Mouse (Mus musculus): ENCODE results near the gene Tbc1d22b.

DNA sequence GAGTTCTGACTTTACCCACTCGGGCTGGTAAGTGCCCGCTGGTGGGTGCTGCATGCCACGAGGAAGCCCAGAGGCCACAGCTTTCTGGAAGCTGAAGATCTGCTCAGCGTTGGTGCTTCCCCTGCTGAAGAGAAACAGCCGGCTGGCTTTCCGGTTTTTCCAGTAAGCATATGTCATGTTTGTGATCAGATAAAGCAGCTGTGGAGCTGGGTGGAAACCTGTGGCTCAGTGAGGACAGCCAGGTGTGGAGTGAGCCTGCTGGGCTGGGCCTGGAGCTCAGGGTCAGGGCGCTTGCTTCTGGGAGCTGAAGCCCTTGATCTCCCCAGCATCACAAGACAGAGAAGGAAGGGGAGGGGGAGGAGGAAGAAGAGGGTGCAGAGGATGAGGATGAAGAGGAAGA is 7.3 kb downstream of the Tbc1d22b start:
- TF ChIP-seq CTCF (IDR thresholded peaks at IDR 0.05; ENCODE audit: extremely low read depth, insufficient read length, insufficient replicate concordance, low read depth, low read length) (no peak), POLR2A (IDR thresholded peaks at IDR 0.05; ENCODE audit: low read depth, low read length) (no peak)

Measured in small intestine, adult 2 months (tissue).